Mouse (Mus musculus) limb, embryonic 13.5 days (tissue): ENCODE measurements around the gene Ebf3. TPM values are rescaled to one million over a fixed set of nuclear protein-coding genes. Genes with fewer than 3 reads are reported as not detected.

Source experiments
- ATAC-seq: fragments of 200-750 bp; cut with Nextera tagmentation; 2 replicates; pipeline ENCODE4 v1.8.0; 2017; ENCODE audit warnings: low read depth, moderate number of reproducible peaks, moderate TSS enrichment; ENCODE audit not compliant: low FRiP score
- H3K27ac ChIP-seq: fragments of 300-500 bp; sonication (generic); 2 replicates; pipeline ENCODE4 v1.5.1; 2015; ENCODE audit warnings: inconsistent platforms, mild to moderate bottlenecking, moderate library complexity
- H3K27me3 ChIP-seq: fragments of 300-500 bp; sonication (generic); 2 replicates; pipeline ENCODE4 v1.6.1; 2015; ENCODE audit warnings: mild to moderate bottlenecking, inconsistent platforms
- H3K36me3 ChIP-seq: fragments of 300-500 bp; sonication (generic); 2 replicates; pipeline ENCODE4 v1.6.1; 2015; ENCODE audit warnings: inconsistent platforms, mild to moderate bottlenecking, moderate library complexity
- H3K4me1 ChIP-seq: fragments of 300-500 bp; sonication (generic); 2 replicates; pipeline ENCODE4 v1.6.1; 2015; ENCODE audit warnings: inconsistent platforms
- H3K4me2 ChIP-seq: fragments of 300-500 bp; sonication (generic); replicated peaks from 2 replicates; pipeline ENCODE4 v1.6.1; 2015; ENCODE audit warnings: inconsistent platforms, mild to moderate bottlenecking, moderate library complexity
- H3K4me3 ChIP-seq: fragments of 300-500 bp; sonication (generic); 2 replicates; pipeline ENCODE4 v1.5.1; 2015; ENCODE audit warnings: moderate library complexity, mild to moderate bottlenecking, inconsistent platforms
- H3K9ac ChIP-seq: fragments of 300-500 bp; sonication (generic); 2 replicates; pipeline ENCODE4 v1.6.1; 2015; ENCODE audit warnings: mild to moderate bottlenecking, inconsistent platforms
- H3K9me3 ChIP-seq: fragments of 300-500 bp; sonication (generic); 2 replicates; pipeline ENCODE4 v1.6.1; 2016; ENCODE audit warnings: inconsistent platforms
- WGBS: fragments of 180-500 bp; shearing (Covaris S2); methylation state at CpG from one replicate; pipeline ENCODE4 v1.1.7; 2015; 5-methylcytosine and 5-hydroxymethylcytosine counted together
- polyA plus RNA-seq: library from polyadenylated mRNA; unstranded; fragments of >200 nt; fragmentation: Nextera tagmentation; extraction: Ambion mirVana; gene quantifications from 2 replicates; pipeline ENCODE4 v1.2.1, GENCODE M21; 2015

Ebf3 gene
- polyA plus RNA-seq, 1 experiment from 2014 or later: 13.4 TPM

GRCm38 (mm10) chr7:137310091-137310761 lies 4.0 kb downstream of the Ebf3 start:
- peaks cover 35% of the 10 kb centered on the region for H3K4me1 ChIP-seq
- H3K27me3 ChIP-seq: peaks cover 33% of the 10 kb centered on the region
- peak overlapping the region; percentile 86 for H3K4me3 ChIP-seq
- peaks cover 13% of the 10 kb centered on the region for H3K36me3 ChIP-seq
- peak overlapping the region; percentile 91 for H3K4me2 ChIP-seq
- peak overlapping the region; percentile 91 for H3K27ac ChIP-seq
- under 1% methylated on average over 48 of the region's 49 CpGs for WGBS
- ATAC-seq: no peak
- H3K9ac ChIP-seq: peak overlapping the region; percentile 99
- no peaks in the 10 kb centered on the region for H3K9me3 ChIP-seq

GRCm38 (mm10) chr7:137309071-137310066 lies 4.9 kb downstream of the Ebf3 start:
- no peak for ATAC-seq
- peaks cover 37% of the 10 kb centered on the region for H3K4me1 ChIP-seq

GRCm38 (mm10) chr7:137308061-137309060 lies 5.9 kb downstream of the Ebf3 start:
- Histone ChIP-seq H3K4me1 (peaks cover 47% of the 10 kb centered on the region), H3K4me3 (peak overlapping the region; percentile 86), H3K4me2 (peak overlapping the region; percentile 91), H3K27ac (peak overlapping the region; percentile 91), H3K9me3 (no peaks in the 10 kb centered on the region), H3K27me3 (peaks cover 31% of the 10 kb centered on the region), H3K36me3 (peaks cover 16% of the 10 kb centered on the region), H3K9ac (peak overlapping the region; percentile 99)
- no peak for ATAC-seq
- 16% methylated on average over 19 of the region's 19 CpGs for WGBS

More at GRCm38 (mm10) chr7:137309071-137310066, 4.9 kb downstream of the Ebf3 start:
- peak overlapping the region; percentile 91 for H3K27ac ChIP-seq
- peak overlapping the region; percentile 86 for H3K4me3 ChIP-seq
- H3K4me2 ChIP-seq: peak overlapping the region; percentile 91
- H3K9me3 ChIP-seq: no peaks in the 10 kb centered on the region
- peak overlapping the region; percentile 99 for H3K9ac ChIP-seq
- H3K27me3 ChIP-seq: peaks cover 31% of the 10 kb centered on the region
- H3K36me3 ChIP-seq: peaks cover 13% of the 10 kb centered on the region
- 1% methylated on average over 82 of the region's 93 CpGs for WGBS

- peaks cover 59% of the 10 kb centered on the region for H3K4me1 ChIP-seq
- peaks cover 16% of the 10 kb centered on the region for H3K36me3 ChIP-seq
- 20% methylated on average over 8 of the region's 8 CpGs for WGBS
- H3K9me3 ChIP-seq: no peaks in the 10 kb centered on the region
- H3K4me2 ChIP-seq: peak overlapping the region; percentile 59
- H3K27ac ChIP-seq: peak overlapping the region; percentile 23; the same call in 1 of the 2 replicates
- ATAC-seq: no peak
- H3K4me3 ChIP-seq: peak overlapping the region; percentile 35
- H3K9ac ChIP-seq: peak overlapping the region; percentile 57
- H3K27me3 ChIP-seq: peaks cover 31% of the 10 kb centered on the region
Measured at GRCm38 (mm10) chr7:137307131-137307530, 7.1 kb downstream of the Ebf3 start.

- Histone ChIP-seq H3K27ac (no peak overlapping the region), H3K9me3 (no peaks in the 10 kb centered on the region), H3K27me3 (peaks cover 29% of the 10 kb centered on the region), H3K9ac (peak overlapping the region; percentile 57), H3K36me3 (peaks cover 16% of the 10 kb centered on the region), H3K4me2 (peak overlapping the region; percentile 59), H3K4me3 (peak overlapping the region; percentile 35), H3K4me1 (peaks cover 69% of the 10 kb centered on the region)
- ATAC-seq: no peak
- WGBS: 43% methylated on average over 9 of the region's 9 CpGs
Measured at GRCm38 (mm10) chr7:137306127-137306526, 8.1 kb downstream of the Ebf3 start.

GRCm38 (mm10) chr7:137303776-137304171 lies 10.5 kb downstream of the Ebf3 start:
- Histone ChIP-seq H3K36me3 (peaks cover 14% of the 10 kb centered on the region; the same call in 1 of the 2 replicates), H3K4me1 (peaks cover 79% of the 10 kb centered on the region), H3K27ac (peak overlapping the region; percentile 86), H3K27me3 (peaks cover 32% of the 10 kb centered on the region), H3K9ac (peak overlapping the region; percentile 70), H3K4me3 (peak overlapping the region; percentile 33), H3K9me3 (no peaks in the 10 kb centered on the region), H3K4me2 (peak overlapping the region; percentile 65)
- ATAC-seq: peak; percentile 29; the same call in 1 of the 2 replicates
- WGBS: 10% methylated on average over 10 of the region's 10 CpGs

- H3K4me2 ChIP-seq: peak overlapping the region; percentile 65
- peak overlapping the region; percentile 86 for H3K27ac ChIP-seq
- 18% methylated on average over 10 of the region's 10 CpGs for WGBS
- no peaks in the 10 kb centered on the region for H3K9me3 ChIP-seq
- peaks cover 32% of the 10 kb centered on the region for H3K27me3 ChIP-seq
- peaks cover 79% of the 10 kb centered on the region for H3K4me1 ChIP-seq
- H3K4me3 ChIP-seq: peak overlapping the region; percentile 33
- 0 out of 2 replicates have a peak, but pooled peaks have one; percentile 7 for ATAC-seq
- peaks cover 14% of the 10 kb centered on the region; the same call in 1 of the 2 replicates for H3K36me3 ChIP-seq
- H3K9ac ChIP-seq: peak overlapping the region; percentile 70
Measured at GRCm38 (mm10) chr7:137302961-137303775, 11.1 kb downstream of the Ebf3 start.

GRCm38 (mm10) chr7:137302161-137302560 lies 12.1 kb downstream of the Ebf3 start:
- H3K4me3 ChIP-seq: peak overlapping the region; percentile 28; the same call in 1 of the 2 replicates
- WGBS: 68% methylated on average over 5 of the region's 5 CpGs
- H3K9me3 ChIP-seq: no peaks in the 10 kb centered on the region
- peak overlapping the region; percentile 83 for H3K27ac ChIP-seq
- H3K9ac ChIP-seq: peak overlapping the region; percentile 63; the same call in 1 of the 2 replicates
- peaks cover 16% of the 10 kb centered on the region; the same call in 1 of the 2 replicates for H3K36me3 ChIP-seq
- no peak for ATAC-seq
- H3K4me1 ChIP-seq: peaks cover 82% of the 10 kb centered on the region
- peak overlapping the region; percentile 59 for H3K4me2 ChIP-seq
- peaks cover 32% of the 10 kb centered on the region for H3K27me3 ChIP-seq

- Histone ChIP-seq H3K9ac (peak overlapping the region; percentile 63), H3K4me3 (peak overlapping the region; percentile 28), H3K4me1 (peaks cover 88% of the 10 kb centered on the region)
Measured at GRCm38 (mm10) chr7:137301329-137301751, 12.9 kb downstream of the Ebf3 start.

GRCm38 (mm10) chr7:137300826-137301225 lies 13.4 kb downstream of the Ebf3 start:
- no peak overlapping the region; the same call in 1 of the 2 replicates for H3K27ac ChIP-seq
- 6% methylated on average over 6 of the region's 6 CpGs for WGBS
- H3K27me3 ChIP-seq: peaks cover 34% of the 10 kb centered on the region
- H3K4me3 ChIP-seq: peak overlapping the region; percentile 28
- peaks cover 14% of the 10 kb centered on the region; the same call in 1 of the 2 replicates for H3K36me3 ChIP-seq
- peak overlapping the region; percentile 59 for H3K4me2 ChIP-seq
- no peak for ATAC-seq
- peaks cover 92% of the 10 kb centered on the region for H3K4me1 ChIP-seq
- H3K9me3 ChIP-seq: no peaks in the 10 kb centered on the region
- H3K9ac ChIP-seq: peak overlapping the region; percentile 63

More at GRCm38 (mm10) chr7:137301329-137301751, 12.9 kb downstream of the Ebf3 start:
- H3K9me3 ChIP-seq: no peaks in the 10 kb centered on the region
- WGBS: 4% methylated on average over 15 of the region's 15 CpGs
- H3K27ac ChIP-seq: peak overlapping the region; percentile 83
- peak overlapping the region; percentile 59 for H3K4me2 ChIP-seq
- no peak for ATAC-seq
- peaks cover 34% of the 10 kb centered on the region for H3K27me3 ChIP-seq
- H3K36me3 ChIP-seq: peaks cover 14% of the 10 kb centered on the region; the same call in 1 of the 2 replicates
